Mouse (Mus musculus): ENCODE measurements at regions not wholly inside any gene's neighbourhood (a gene's known extent, or its start where the extent isn't known, plus 50 kb on each side); places are given as distances from the start of the nearest gene placed in this dataset.

GRCm38 (mm10) chr11:40362530-40363185 is 332.3 kb downstream of the Mat2b start:
- no peak for DNase-seq (ENCODE audit: low spot score in 2 of 2)
